Mouse (Mus musculus) erythroblast, embryonic 14.5 days (primary cell): ENCODE data around the gene Tfip11.

Source experiments
- GATA1 ChIP-seq: IDR thresholded peaks from 2 replicates; pipeline ENCODE4 v1.6.1; 2012; ENCODE audit warnings: low read length, inconsistent platforms, mixed read lengths
- TAL1 ChIP-seq: IDR thresholded peaks from 3 replicates; pipeline ENCODE4 v1.6.1; 2012; ENCODE audit warnings: low read length, inconsistent platforms, mixed read lengths

- TF ChIP-seq GATA1 = no peak
- TF ChIP-seq TAL1 = no peak
Measured at GRCm38 (mm10) chr5:112289819-112290535, 36.2 kb upstream of the Tfip11 start.
